In genomic region chr10:17646391-17646790, GRCm38 (mm10) we compare ENCODE assay signal across 21 mouse cellular contexts.
DNase-seq lines count a peak whose midpoint lies in the region; ATAC-seq and TF ChIP-seq lines count a peak whose summit lies in the region.
"Had no signal": no experiment of that assay in that cellular context is flagged by ENCODE, and none has a peak within 500 bp of the region (broad histone marks: within the 10 kb centered on the region; RNA-seq: fewer than 3 reads in every experiment).

No protein-coding gene starts in this region.

- peak; percentile 90 for DNase-seq in liver, adult 2 months (ENCODE audit: extremely low read depth, low read depth, low spot score)
- DNase-seq in liver, embryonic 11.5 days (ENCODE audit: low spot score): no peak
- DNase-seq in kidney, postnatal 14 days: peak; percentile 54
- DNase-seq in liver, postnatal 0 days: no peak
- no peak for DNase-seq in urinary bladder, postnatal 14 days (ENCODE audit: low spot score)
- no peak for DNase-seq in right cerebral cortex, postnatal 25 days
- DNase-seq: cerebellum, adult 9-11 months; embryo, embryonic 11 days; gastrocnemius, postnatal 14 days; heart, postnatal 10 days; layer of hippocampus, postnatal 36 days; lung, postnatal 14 days; thymus, adult 18-20 months had no signal

- H3K4me1 ChIP-seq in liver, adult 2 months (ENCODE audit: control insufficient read depth, insufficient read depth, low read length): peaks cover 11% of the 10 kb centered on the region
- peaks cover 5% of the 10 kb centered on the region; the same call in 1 of the 2 replicates for H3K4me1 ChIP-seq in liver, embryonic 11.5 days (replicated peaks; ENCODE audit: control insufficient read depth, insufficient read depth, low read length)
- peaks cover 6% of the 10 kb centered on the region for H3K4me1 ChIP-seq in liver, postnatal 0 days (ENCODE audit: insufficient read depth)
- H3K4me1 ChIP-seq: embryonic facial prominence, embryonic 15.5 days; limb, embryonic 15.5 days; neural tube, embryonic 12.5 days had no signal

- H3K27ac ChIP-seq in liver, adult 2 months (replicated peaks; ENCODE audit: insufficient read depth, low read depth, low read length): no peak overlapping the region
- no peak overlapping the region for H3K27ac ChIP-seq in liver, embryonic 11.5 days (ENCODE audit: low read depth, low read length)
- H3K27ac ChIP-seq in liver, postnatal 0 days (ENCODE audit: low read depth): no peak overlapping the region
- H3K27ac ChIP-seq: embryonic facial prominence, embryonic 15.5 days; forebrain, embryonic 10.5 days; hindbrain, embryonic 14.5 days; limb, embryonic 15.5 days; neural tube, embryonic 12.5 days had no signal

- TF ChIP-seq EP300 in liver, postnatal 0 days (IDR thresholded peaks at IDR 0.05; ENCODE audit: low read depth): no peak

- no peaks in the 10 kb centered on the region for H3K9me3 ChIP-seq in liver, embryonic 11.5 days (ENCODE audit: control insufficient read depth, low read length)
- H3K9me3 ChIP-seq in liver, postnatal 0 days (ENCODE audit: low read length): no peaks in the 10 kb centered on the region
- H3K9me3 ChIP-seq: embryonic facial prominence, embryonic 15.5 days; forebrain, embryonic 10.5 days; heart, embryonic 10.5 days; limb, embryonic 15.5 days; neural tube, embryonic 12.5 days had no signal

- WGBS in liver, adult 2 months: 32% methylated on average over 4 of the region's 4 CpGs
- WGBS in liver, embryonic 11.5 days: 80% methylated on average over 4 of the region's 4 CpGs
- WGBS in liver, postnatal 0 days (ENCODE audit: insufficient replicate concordance): 71% methylated on average over 4 of the region's 4 CpGs

- no peak overlapping the region for H3K9ac ChIP-seq in liver, adult 2 months (ENCODE audit: low read depth, low read length)
- no peak overlapping the region for H3K9ac ChIP-seq in liver, embryonic 11.5 days (ENCODE audit: low read depth, low read length)
- no peak overlapping the region for H3K9ac ChIP-seq in liver, postnatal 0 days (replicated peaks)
- H3K9ac ChIP-seq: embryonic facial prominence, embryonic 15.5 days; hindbrain, embryonic 14.5 days; limb, embryonic 15.5 days; neural tube, embryonic 12.5 days had no signal

- TF ChIP-seq CTCF in liver, adult 2 months (IDR thresholded peaks at IDR 0.05; ENCODE audit: low read depth, low read length): no peak
- TF ChIP-seq CTCF in liver, postnatal 0 days (IDR thresholded peaks at IDR 0.05; ENCODE audit: low read depth): no peak

- H3K4me3 ChIP-seq in liver, adult 2 months (ENCODE audit: insufficient read depth, low read depth, low read length): no peak overlapping the region
- no peak overlapping the region for H3K4me3 ChIP-seq in liver, embryonic 11.5 days (ENCODE audit: low read depth, low read length)
- H3K4me3 ChIP-seq in liver, postnatal 0 days (ENCODE audit: low read depth, low read length): no peak overlapping the region
- H3K4me3 ChIP-seq: embryonic facial prominence, embryonic 15.5 days; forebrain, embryonic 10.5 days; heart, embryonic 10.5 days; limb, embryonic 15.5 days; neural tube, embryonic 12.5 days had no signal

- H3K79me2 ChIP-seq in liver, adult 2 months (ENCODE audit: control insufficient read depth, insufficient read depth, low read length): no peaks in the 10 kb centered on the region

- H3K27me3 ChIP-seq in liver, adult 2 months (ENCODE audit: control insufficient read depth, insufficient read depth, low read length): no peaks in the 10 kb centered on the region
- H3K27me3 ChIP-seq in liver, embryonic 11.5 days (replicated peaks; ENCODE audit: control insufficient read depth, insufficient read depth, low read length): no peaks in the 10 kb centered on the region
- no peaks in the 10 kb centered on the region for H3K27me3 ChIP-seq in liver, postnatal 0 days (ENCODE audit: insufficient read depth, low read length)
- H3K27me3 ChIP-seq: CH12.LX; embryonic facial prominence, embryonic 15.5 days; limb, embryonic 15.5 days; neural tube, embryonic 12.5 days had no signal

- H3K4me2 ChIP-seq in liver, embryonic 11.5 days: no peak overlapping the region
- no peak overlapping the region for H3K4me2 ChIP-seq in liver, postnatal 0 days (ENCODE audit: low read depth, low read length)
- H3K4me2 ChIP-seq: embryonic facial prominence, embryonic 15.5 days; hindbrain, embryonic 14.5 days; limb, embryonic 15.5 days; neural tube, embryonic 12.5 days had no signal

- no peak; the same call in 1 of the 2 replicates for ATAC-seq in liver, embryonic 11.5 days (replicated peaks; ENCODE audit: low FRiP score)
- peak; percentile 79 for ATAC-seq in liver, postnatal 0 days
- ATAC-seq in megakaryocyte progenitor cell, adult 5-6 weeks (replicated peaks; ENCODE audit: poor library complexity): no peak

- no peaks in the 10 kb centered on the region for H3K36me3 ChIP-seq in liver, adult 2 months (ENCODE audit: control insufficient read depth, insufficient read depth, low read length)
- H3K36me3 ChIP-seq in liver, embryonic 11.5 days (ENCODE audit: control insufficient read depth, insufficient read depth, low read length): no peaks in the 10 kb centered on the region
- no peaks in the 10 kb centered on the region for H3K36me3 ChIP-seq in liver, postnatal 0 days (replicated peaks; ENCODE audit: insufficient read depth, low read length)
- H3K36me3 ChIP-seq: embryonic facial prominence, embryonic 15.5 days; forebrain, embryonic 10.5 days; heart, embryonic 10.5 days; limb, embryonic 15.5 days; neural tube, embryonic 12.5 days had no signal

- TF ChIP-seq POLR2A in liver, adult 2 months (IDR thresholded peaks at IDR 0.05; ENCODE audit: extremely low read depth, insufficient read depth, low read length): no peak

Comparison
In these comparisons a context has a peak if more than half of its experiments do, and no peak if none do; other contexts are left out.
1. DNase-seq: peak in liver, adult 2 months (single experiment) and kidney, postnatal 14 days (single experiment); none in liver, embryonic 11.5 days (single experiment), liver, postnatal 0 days (single experiment), urinary bladder, postnatal 14 days (single experiment) and right cerebral cortex, postnatal 25 days (single experiment).